Mouse (Mus musculus): ENCODE data around the gene B4galnt1. TPM values are rescaled to one million over a fixed set of nuclear protein-coding genes. Genes with fewer than 3 reads are reported as not detected.

The B4galnt1 gene
- total and polyA plus RNA-seq, 2 experiments from 2014 or later: 87.8 to 94.4 TPM

- Histone ChIP-seq H3K9ac (no peak overlapping the region), H3K36me3 (ENCODE audit: insufficient read depth) (no peaks in the 10 kb centered on the region), H3K4me1 (ENCODE audit: insufficient read depth) (no peaks in the 10 kb centered on the region), H3K9me3 (ENCODE audit: low read length) (no peaks in the 10 kb centered on the region), H3K4me3 (ENCODE audit: low read depth, low read length) (no peak overlapping the region), H3K4me2 (ENCODE audit: low read depth) (no peak overlapping the region), H3K27me3 (ENCODE audit: insufficient read depth, low read length) (no peaks in the 10 kb centered on the region), H3K27ac (ENCODE audit: low read depth, low read length) (no peak overlapping the region)
- no peak for TF ChIP-seq CTCF (IDR thresholded peaks at IDR 0.05; ENCODE audit: low read depth)
- DNase-seq (no peak), ATAC-seq (no peak)
Measured at GRCm38 (mm10) chr10:127217177-127217576, 52.2 kb downstream of the B4galnt1 start.

- no peaks in the 10 kb centered on the region for H3K4me1 ChIP-seq (ENCODE audit: insufficient read depth)
- no peak for ATAC-seq
- H3K4me2 ChIP-seq (ENCODE audit: low read depth): no peak overlapping the region
- no peaks in the 10 kb centered on the region for H3K9me3 ChIP-seq (ENCODE audit: low read length)
- H3K27me3 ChIP-seq (ENCODE audit: insufficient read depth, low read length): no peaks in the 10 kb centered on the region
- no peak overlapping the region for H3K4me3 ChIP-seq (ENCODE audit: low read depth, low read length)
- DNase-seq: no peak
- no peaks in the 10 kb centered on the region for H3K36me3 ChIP-seq (ENCODE audit: insufficient read depth)
- TF ChIP-seq CTCF (IDR thresholded peaks at IDR 0.05; ENCODE audit: low read depth): no peak
- no peak overlapping the region for H3K9ac ChIP-seq
- H3K27ac ChIP-seq (ENCODE audit: low read depth, low read length): no peak overlapping the region
- WGBS: 90% methylated on average over 2 of the region's 2 CpGs
Measured at GRCm38 (mm10) chr10:127218339-127218738, 53.3 kb downstream of the B4galnt1 start.

Other genes starting within 250 kb of the B4galnt1 start
- gene Ctdsp2, start 186.5 kb upstream of the B4galnt1 start, total RNA-seq (2014; rRNA removed): 45.9 and 56.0 TPM in 2 replicates
- gene Ctdsp2, start 186.5 kb upstream of the B4galnt1 start, polyA plus RNA-seq (2015; fragmentation: Nextera tagmentation; extraction: Ambion mirVana): 12.8 and 14.4 TPM in 2 replicates
- 0.08 and 0.67 TPM in 2 replicates for gene Avil, start 164.5 kb upstream of the B4galnt1 start, total RNA-seq (2014; rRNA removed)
- 0.18 and 0.24 TPM in 2 replicates for gene Avil, start 164.5 kb upstream of the B4galnt1 start, polyA plus RNA-seq (2015; fragmentation: Nextera tagmentation; extraction: Ambion mirVana)
- gene Tsfm, start 134.4 kb upstream of the B4galnt1 start, total RNA-seq (2014; rRNA removed): 39.2 and 55.6 TPM in 2 replicates
- 45.8 and 52.1 TPM in 2 replicates for gene Tsfm, start 134.4 kb upstream of the B4galnt1 start, polyA plus RNA-seq (2015; fragmentation: Nextera tagmentation; extraction: Ambion mirVana)
- gene Mettl1, start 123.8 kb upstream of the B4galnt1 start, total RNA-seq (2014; rRNA removed): 9.2 and 10.9 TPM in 2 replicates
- gene Mettl1, start 123.8 kb upstream of the B4galnt1 start, polyA plus RNA-seq (2015; fragmentation: Nextera tagmentation; extraction: Ambion mirVana): 16.1 and 21.0 TPM in 2 replicates
- gene Eef1akmt3, start 123.7 kb upstream of the B4galnt1 start, total RNA-seq (2014; rRNA removed): 0.14 TPM in 1 of 2 replicates, not detected in the other
- 0.08 and 0.15 TPM in 2 replicates for gene Eef1akmt3, start 123.7 kb upstream of the B4galnt1 start, polyA plus RNA-seq (2015; fragmentation: Nextera tagmentation; extraction: Ambion mirVana)
- gene Cyp27b1, start 117.0 kb upstream of the B4galnt1 start, total RNA-seq (2014; rRNA removed): 0.08 and 0.33 TPM in 2 replicates
- gene Cyp27b1, start 117.0 kb upstream of the B4galnt1 start, polyA plus RNA-seq (2015; fragmentation: Nextera tagmentation; extraction: Ambion mirVana): 0.11 TPM in 2 replicates
- 70.7 and 75.8 TPM in 2 replicates for gene March9, start 105.0 kb upstream of the B4galnt1 start, total RNA-seq (2014; rRNA removed)
- gene March9, start 105.0 kb upstream of the B4galnt1 start, polyA plus RNA-seq (2015; fragmentation: Nextera tagmentation; extraction: Ambion mirVana): 7.9 and 8.1 TPM in 2 replicates
- 432 and 445 TPM in 2 replicates for gene Cdk4, start 101.7 kb upstream of the B4galnt1 start, total RNA-seq (2014; rRNA removed)
- 656 and 790 TPM in 2 replicates for gene Cdk4, start 101.7 kb upstream of the B4galnt1 start, polyA plus RNA-seq (2015; fragmentation: Nextera tagmentation; extraction: Ambion mirVana)
- gene Tspan31, start 95.0 kb upstream of the B4galnt1 start, total RNA-seq (2014; rRNA removed): 105 and 201 TPM in 2 replicates
- gene Tspan31, start 95.0 kb upstream of the B4galnt1 start, polyA plus RNA-seq (2015; fragmentation: Nextera tagmentation; extraction: Ambion mirVana): 83.9 and 98.1 TPM in 2 replicates
- gene Agap2, start 89.9 kb upstream of the B4galnt1 start, total RNA-seq (2014; rRNA removed): 220 and 258 TPM in 2 replicates
- 3.5 and 4.6 TPM in 2 replicates for gene Agap2, start 89.9 kb upstream of the B4galnt1 start, polyA plus RNA-seq (2015; fragmentation: Nextera tagmentation; extraction: Ambion mirVana)
- 118 and 119 TPM in 2 replicates for gene Os9, start 44.1 kb upstream of the B4galnt1 start, total RNA-seq (2014; rRNA removed)
- 122 TPM in 2 replicates for gene Os9, start 44.1 kb upstream of the B4galnt1 start, polyA plus RNA-seq (2015; fragmentation: Nextera tagmentation; extraction: Ambion mirVana)
- 0.10 TPM in 1 of 2 replicates, not detected in the other for gene Slc26a10, start 15.4 kb downstream of the B4galnt1 start, total RNA-seq (2014; rRNA removed)
- 0.80 and 1.1 TPM in 2 replicates for gene Slc26a10, start 15.4 kb downstream of the B4galnt1 start, polyA plus RNA-seq (2015; fragmentation: Nextera tagmentation; extraction: Ambion mirVana)
- 45.4 and 61.3 TPM in 2 replicates for gene Arhgef25, start 24.9 kb downstream of the B4galnt1 start, total RNA-seq (2014; rRNA removed)
- 14.8 and 16.9 TPM in 2 replicates for gene Arhgef25, start 24.9 kb downstream of the B4galnt1 start, polyA plus RNA-seq (2015; fragmentation: Nextera tagmentation; extraction: Ambion mirVana)
- 198 and 245 TPM in 2 replicates for gene Dtx3, start 30.5 kb downstream of the B4galnt1 start, total RNA-seq (2014; rRNA removed)
- 175 and 178 TPM in 2 replicates for gene Dtx3, start 30.5 kb downstream of the B4galnt1 start, polyA plus RNA-seq (2015; fragmentation: Nextera tagmentation; extraction: Ambion mirVana)
- gene Pip4k2c, start 46.4 kb downstream of the B4galnt1 start, total RNA-seq (2014; rRNA removed): 21.5 and 23.3 TPM in 2 replicates
- 17.8 and 20.1 TPM in 2 replicates for gene Pip4k2c, start 46.4 kb downstream of the B4galnt1 start, polyA plus RNA-seq (2015; fragmentation: Nextera tagmentation; extraction: Ambion mirVana)
- 210 and 223 TPM in 2 replicates for gene Kif5a, start 98.1 kb downstream of the B4galnt1 start, total RNA-seq (2014; rRNA removed)
- 62.0 and 84.0 TPM in 2 replicates for gene Kif5a, start 98.1 kb downstream of the B4galnt1 start, polyA plus RNA-seq (2015; fragmentation: Nextera tagmentation; extraction: Ambion mirVana)
- 272 and 300 TPM in 2 replicates for gene Dctn2, start 101.1 kb downstream of the B4galnt1 start, total RNA-seq (2014; rRNA removed)
- gene Dctn2, start 101.1 kb downstream of the B4galnt1 start, polyA plus RNA-seq (2015; fragmentation: Nextera tagmentation; extraction: Ambion mirVana): 332 and 343 TPM in 2 replicates
- gene Mbd6, start 123.8 kb downstream of the B4galnt1 start, total RNA-seq (2014; rRNA removed): 5.9 and 9.4 TPM in 2 replicates
- 4.1 and 4.8 TPM in 2 replicates for gene Mbd6, start 123.8 kb downstream of the B4galnt1 start, polyA plus RNA-seq (2015; fragmentation: Nextera tagmentation; extraction: Ambion mirVana)
- 86.4 and 94.4 TPM in 2 replicates for gene Mars, start 146.6 kb downstream of the B4galnt1 start, total RNA-seq (2014; rRNA removed)
- 95.9 and 98.6 TPM in 2 replicates for gene Mars, start 146.6 kb downstream of the B4galnt1 start, polyA plus RNA-seq (2015; fragmentation: Nextera tagmentation; extraction: Ambion mirVana)
- gene Arhgap9, start 156.7 kb downstream of the B4galnt1 start, total RNA-seq (2014; rRNA removed): 0.52 and 0.69 TPM in 2 replicates
- 0.81 and 0.99 TPM in 2 replicates for gene Arhgap9, start 156.7 kb downstream of the B4galnt1 start, polyA plus RNA-seq (2015; fragmentation: Nextera tagmentation; extraction: Ambion mirVana)
- 2.5 and 5.1 TPM in 2 replicates for gene Gli1, start 176.7 kb downstream of the B4galnt1 start, total RNA-seq (2014; rRNA removed)
- 0.89 and 1.2 TPM in 2 replicates for gene Gli1, start 176.7 kb downstream of the B4galnt1 start, polyA plus RNA-seq (2015; fragmentation: Nextera tagmentation; extraction: Ambion mirVana)
- gene Inhbe, start 189.2 kb downstream of the B4galnt1 start, total RNA-seq (2014; rRNA removed): under 0.01 TPM in 1 of 2 replicates, not detected in the other
- not detected in 2 replicates for gene Inhbe, start 189.2 kb downstream of the B4galnt1 start, polyA plus RNA-seq (2015; fragmentation: Nextera tagmentation; extraction: Ambion mirVana)
- gene Inhbc, start 205.2 kb downstream of the B4galnt1 start, total RNA-seq (2014; rRNA removed): not detected in 2 replicates
- gene Inhbc, start 205.2 kb downstream of the B4galnt1 start, polyA plus RNA-seq (2015; fragmentation: Nextera tagmentation; extraction: Ambion mirVana): not detected in 2 replicates
- gene R3hdm2, start 215.1 kb downstream of the B4galnt1 start, total RNA-seq (2014; rRNA removed): 47.5 and 51.0 TPM in 2 replicates
- 28.6 and 37.2 TPM in 2 replicates for gene R3hdm2, start 215.1 kb downstream of the B4galnt1 start, polyA plus RNA-seq (2015; fragmentation: Nextera tagmentation; extraction: Ambion mirVana)